Mouse (Mus musculus) macrophage (primary cell): ENCODE measurements around the gene Ctbp2. TPM values are rescaled to one million over a fixed set of nuclear protein-coding genes. Genes with fewer than 3 reads are reported as not detected.

ENCODE experiments used
- H3K27ac ChIP-seq: fragments of 350-480 bp; formaldehyde crosslinking; 2 replicates; pipeline ENCODE4 v1.9.0; 2021
- H3K36me3 ChIP-seq: fragments of 350-480 bp; formaldehyde crosslinking; 2 replicates; pipeline ENCODE4 v1.9.0; 2021; ENCODE audit errors: inconsistent target
- H3K4me3 ChIP-seq: fragments of 350-480 bp; formaldehyde crosslinking; 2 replicates; pipeline ENCODE4 v1.9.0; 2021; ENCODE audit errors: inconsistent target
- H3K79me2 ChIP-seq: fragments of 350-480 bp; formaldehyde crosslinking; 2 replicates; pipeline ENCODE4 v1.9.0; 2021; ENCODE audit errors: inconsistent target
- WGBS: methylation state at CpG from one replicate; pipeline ENCODE4 v1.1.7; 2026; ENCODE audit warnings: inconsistent platforms; ENCODE audit not compliant: missing documents; 5-methylcytosine and 5-hydroxymethylcytosine counted together
- polyA plus RNA-seq: library from polyadenylated mRNA; stranded (reverse); fragments of 250-400 nt; gene quantifications from 3 replicates; pipeline ENCODE4 v1.2.4, GENCODE M21; 2018; ENCODE audit warnings: inconsistent platforms

Gene Ctbp2
- polyA plus RNA-seq, 1 experiment from 2014 or later: 34.1 TPM

- Histone ChIP-seq H3K36me3 (no peaks in the 10 kb centered on the region), H3K4me3 (no peak overlapping the region), H3K27ac (no peak overlapping the region), H3K79me2 (peaks cover 89% of the 10 kb centered on the region)
- 90% methylated on average over 5 of the region's 5 CpGs for WGBS
Observed at GRCm38 (mm10) chr7:133054486-133054885, 69.7 kb downstream of the Ctbp2 start.

- 93% methylated on average over 9 of the region's 9 CpGs for WGBS
- Histone ChIP-seq H3K79me2 (peaks cover 89% of the 10 kb centered on the region), H3K36me3 (no peaks in the 10 kb centered on the region), H3K27ac (peak overlapping the region; percentile 89; the same call in 1 of the 2 replicates), H3K4me3 (no peak overlapping the region)
Observed at GRCm38 (mm10) chr7:133053757-133054156, 70.4 kb downstream of the Ctbp2 start.

GRCm38 (mm10) chr7:133052819-133053218 lies 71.3 kb downstream of the Ctbp2 start:
- under 1% methylated on average over 8 of the region's 8 CpGs for WGBS
- H3K27ac ChIP-seq: peak overlapping the region; percentile 89
- H3K36me3 ChIP-seq: no peaks in the 10 kb centered on the region
- H3K79me2 ChIP-seq: peaks cover 84% of the 10 kb centered on the region
- H3K4me3 ChIP-seq: no peak overlapping the region

- WGBS: 50% methylated on average over 6 of the region's 6 CpGs
- no peak overlapping the region for H3K4me3 ChIP-seq
- no peaks in the 10 kb centered on the region for H3K36me3 ChIP-seq
- peaks cover 82% of the 10 kb centered on the region for H3K79me2 ChIP-seq
- H3K27ac ChIP-seq: peak overlapping the region; percentile 8; the same call in 1 of the 2 replicates
Observed at GRCm38 (mm10) chr7:133050681-133051080, 73.5 kb downstream of the Ctbp2 start.

GRCm38 (mm10) chr7:133048085-133048630 lies 76.0 kb downstream of the Ctbp2 start:
- H3K4me3 ChIP-seq: no peak overlapping the region
- WGBS: 29% methylated on average over 3 of the region's 3 CpGs
- no peaks in the 10 kb centered on the region for H3K36me3 ChIP-seq
- H3K79me2 ChIP-seq: peaks cover 83% of the 10 kb centered on the region
- H3K27ac ChIP-seq: peak overlapping the region; percentile 88

- Histone ChIP-seq H3K4me3 (no peak overlapping the region), H3K36me3 (no peaks in the 10 kb centered on the region), H3K27ac (peak overlapping the region; percentile 88), H3K79me2 (peaks cover 91% of the 10 kb centered on the region)
- WGBS: 41% methylated on average over 4 of the region's 4 CpGs
Observed at GRCm38 (mm10) chr7:133047287-133047686, 76.9 kb downstream of the Ctbp2 start.

- 72% methylated on average over 4 of the region's 4 CpGs for WGBS
- Histone ChIP-seq H3K79me2 (peaks cover 93% of the 10 kb centered on the region), H3K36me3 (no peaks in the 10 kb centered on the region), H3K4me3 (no peak overlapping the region), H3K27ac (no peak overlapping the region)
Observed at GRCm38 (mm10) chr7:133044721-133045120, 79.4 kb downstream of the Ctbp2 start.

- peaks cover 100% of the 10 kb centered on the region for H3K79me2 ChIP-seq
- H3K4me3 ChIP-seq: no peak overlapping the region
- no peak overlapping the region for H3K27ac ChIP-seq
- 94% methylated on average over 3 of the region's 3 CpGs for WGBS
- no peaks in the 10 kb centered on the region for H3K36me3 ChIP-seq
Observed at GRCm38 (mm10) chr7:133041784-133042183, 82.4 kb downstream of the Ctbp2 start.

- Histone ChIP-seq H3K36me3 (no peaks in the 10 kb centered on the region), H3K79me2 (peaks cover 100% of the 10 kb centered on the region), H3K4me3 (no peak overlapping the region), H3K27ac (no peak overlapping the region)
- WGBS: 93% methylated on average over 3 of the region's 3 CpGs
Observed at GRCm38 (mm10) chr7:133040688-133041345, 83.3 kb downstream of the Ctbp2 start.

- Histone ChIP-seq H3K4me3 (no peak overlapping the region), H3K36me3 (no peaks in the 10 kb centered on the region), H3K79me2 (peaks cover 100% of the 10 kb centered on the region), H3K27ac (no peak overlapping the region)
- WGBS: 93% methylated on average over 3 of the region's 3 CpGs
Observed at GRCm38 (mm10) chr7:133039556-133040255, 84.4 kb downstream of the Ctbp2 start.

- peaks cover 99% of the 10 kb centered on the region for H3K79me2 ChIP-seq
- no peak overlapping the region for H3K4me3 ChIP-seq
- 71% methylated on average over 4 of the region's 4 CpGs for WGBS
- H3K36me3 ChIP-seq: no peaks in the 10 kb centered on the region
- H3K27ac ChIP-seq: no peak overlapping the region
Observed at GRCm38 (mm10) chr7:133037618-133038017, 86.5 kb downstream of the Ctbp2 start.

GRCm38 (mm10) chr7:133037217-133037616 lies 86.9 kb downstream of the Ctbp2 start:
- Histone ChIP-seq H3K27ac (no peak overlapping the region), H3K4me3 (no peak overlapping the region), H3K36me3 (no peaks in the 10 kb centered on the region), H3K79me2 (peaks cover 99% of the 10 kb centered on the region)
- WGBS: 95% methylated on average over 5 of the region's 5 CpGs

- H3K36me3 ChIP-seq: no peaks in the 10 kb centered on the region
- no peak overlapping the region for H3K4me3 ChIP-seq
- H3K27ac ChIP-seq: no peak overlapping the region
- H3K79me2 ChIP-seq: peaks cover 99% of the 10 kb centered on the region
Observed at GRCm38 (mm10) chr7:133035901-133036300, 88.3 kb downstream of the Ctbp2 start.

GRCm38 (mm10) chr7:133032589-133033203 lies 91.5 kb downstream of the Ctbp2 start:
- WGBS: 55% methylated on average over 8 of the region's 9 CpGs
- Histone ChIP-seq H3K36me3 (no peaks in the 10 kb centered on the region), H3K27ac (no peak overlapping the region), H3K79me2 (peaks cover 99% of the 10 kb centered on the region), H3K4me3 (no peak overlapping the region)
